Mouse (Mus musculus) heart, postnatal 14 days (tissue): ENCODE data around the gene Tor1aip1. TPM values are rescaled to one million over a fixed set of nuclear protein-coding genes. Genes with fewer than 3 reads are reported as not detected.
A peak's percentile ranks its signal among the peaks of the same experiment; 100 is the strongest.

Source experiments
- DNase-seq, 2 experiments: peaks; one replicate each; pipeline ENCODE4 v3.0.0; 2021 to 2022
- intact Hi-C: fragments of 180-260 bp; cut with DNase I; formaldehyde crosslinking; loops from one replicate; pipeline ENCODE4 v1.15.1; 2025
- long read RNA-seq, 2 experiments: library from polyadenylated mRNA; stranded (forward); transcript quantifications; one replicate each; pipeline ENCODE4 v2.0.0; 2021
- total RNA-seq, 2 experiments: library from RNA; stranded (reverse); gene quantifications; 2 replicates each; pipeline ENCODE4 v1.2.3; 2021

The Tor1aip1 gene
- 10 to 100 TPM; 70.8 to 74.8 TPM for total RNA-seq
- long read RNA-seq, experiment 1, full-length matches to known transcripts: 12 of 16 reads
- long read RNA-seq, experiment 1, partial matches to known transcripts: 0 of 16 reads
- long read RNA-seq, experiment 1, other reads (novel, unspliced or antisense): 4 of 16 reads
- long read RNA-seq, experiment 2, full-length matches to known transcripts: 13 of 15 reads
- long read RNA-seq, experiment 2, partial matches to known transcripts: 0 of 15 reads
- long read RNA-seq, experiment 2, other reads (novel, unspliced or antisense): 2 of 15 reads

- peak; percentile 97 to 98 for DNase-seq
- intact Hi-C loops: no loop called here
Observed at GRCm38 (mm10) chr1:156035930-156036737, at the start of gene Tor1aip1. Tor1aip1 (minus strand) TSS chr1:156036480.

GRCm38 (mm10) chr1:156085770-156086169 lies 49.5 kb upstream of the Tor1aip1 start:
- intact Hi-C loops: loop anchor here (1.0 to 5.0 kb wide), 3 partner anchors 142 to 457 kb away; no protein-coding TSS in a partner anchor

GRCm38 (mm10) chr1:156084603-156085002 lies 48.3 kb upstream of the Tor1aip1 start:
- no peak for DNase-seq
- intact Hi-C loops: loop anchor here (5.0 kb wide), 3 partner anchors 42 to 458 kb away; no protein-coding TSS in a partner anchor

More at GRCm38 (mm10) chr1:156085770-156086169, 49.5 kb upstream of the Tor1aip1 start:
- DNase-seq: peak; percentile 11 to 44

- DNase-seq: no peak
- intact Hi-C loops: no loop called here
Observed at GRCm38 (mm10) chr1:156077655-156078054, 41.4 kb upstream of the Tor1aip1 start.

- no peak for DNase-seq
- intact Hi-C loops: no loop called here
Observed at GRCm38 (mm10) chr1:156076474-156076873, 40.2 kb upstream of the Tor1aip1 start.

- intact Hi-C loops: no loop called here
- DNase-seq: peak in 1 of 2 experiments; percentile 23
Observed at GRCm38 (mm10) chr1:156074575-156074974, 38.3 kb upstream of the Tor1aip1 start.

- intact Hi-C loops: no loop called here
- DNase-seq: no peak
Observed at GRCm38 (mm10) chr1:156073169-156073821, 37.0 kb upstream of the Tor1aip1 start.

- DNase-seq: no peak
- intact Hi-C loops: no loop called here
Observed at GRCm38 (mm10) chr1:156070106-156070505, 33.8 kb upstream of the Tor1aip1 start.

- no peak for DNase-seq
- intact Hi-C loops: no loop called here
Observed at GRCm38 (mm10) chr1:156066133-156066532, 29.9 kb upstream of the Tor1aip1 start.

- DNase-seq: no peak
- intact Hi-C loops: no loop called here
Observed at GRCm38 (mm10) chr1:156062193-156062592, 25.9 kb upstream of the Tor1aip1 start.

GRCm38 (mm10) chr1:156058207-156058606 lies 21.9 kb upstream of the Tor1aip1 start:
- intact Hi-C loops: no loop called here
- DNase-seq: no peak

- intact Hi-C loops: no loop called here
- DNase-seq: peak in 1 of 2 experiments; percentile 8
Observed at GRCm38 (mm10) chr1:156046688-156047087, 10.4 kb upstream of the Tor1aip1 start.

- no peak for DNase-seq
- intact Hi-C loops: loop anchor here (5.0 kb wide), 1 partner anchor 38 kb away; no protein-coding TSS in a partner anchor
Observed at GRCm38 (mm10) chr1:156044211-156044611, 7.9 kb upstream of the Tor1aip1 start.

- DNase-seq: peak; percentile 27 to 58
- intact Hi-C loops: loop anchor here (1.0 to 5.0 kb wide), 2 partner anchors 39 to 184 kb away; no protein-coding TSS in a partner anchor
Observed at GRCm38 (mm10) chr1:156043027-156043426, 6.7 kb upstream of the Tor1aip1 start.

GRCm38 (mm10) chr1:156042481-156042880 lies 6.2 kb upstream of the Tor1aip1 start:
- DNase-seq: no peak
- intact Hi-C loops: loop anchor here (5.0 kb wide), 1 partner anchor 40 kb away; no protein-coding TSS in a partner anchor

- intact Hi-C loops: loop anchor here (5.0 kb wide), 1 partner anchor 41 kb away; no protein-coding TSS in a partner anchor
- DNase-seq: no peak
Observed at GRCm38 (mm10) chr1:156041451-156042241, 5.4 kb upstream of the Tor1aip1 start.

- intact Hi-C loops: loop anchor here (5.0 kb wide), 1 partner anchor 41 kb away; no protein-coding TSS in a partner anchor
- peak; percentile 89 to 92 for DNase-seq
Observed at GRCm38 (mm10) chr1:156040731-156041401, 4.6 kb upstream of the Tor1aip1 start.

GRCm38 (mm10) chr1:156039989-156040388 lies 3.7 kb upstream of the Tor1aip1 start:
- intact Hi-C loops: loop anchor here (5.0 kb wide), 1 partner anchor 42 kb away; no protein-coding TSS in a partner anchor
- DNase-seq: peak in 1 of 2 experiments; percentile 7

GRCm38 (mm10) chr1:156037144-156037583 lies 884 bp upstream of the Tor1aip1 start:
- intact Hi-C loops: no loop called here
- DNase-seq: peak; percentile 25 to 37
